Mouse (Mus musculus) stomach, postnatal 0 days (tissue): ENCODE results near the gene Tgfb3. TPM values are rescaled to one million over a fixed set of nuclear protein-coding genes. Genes with fewer than 3 reads are reported as not detected.
A peak's percentile ranks its signal among the peaks of the same experiment; 100 is the strongest.

Experiments used
- ATAC-seq: fragments of 200-750 bp; cut with Nextera tagmentation; 2 replicates; pipeline ENCODE4 v1.8.0; 2017; ENCODE audit not compliant: low FRiP score, low TSS enrichment
- DNase-seq: peaks from one replicate; pipeline ENCODE4 v3.0.0-alpha.2; 2016; ENCODE audit warnings: low spot score
- H3K27ac ChIP-seq: fragments of 300-500 bp; sonication (generic); replicated peaks from 2 replicates; pipeline ENCODE4 v1.5.1; 2014; ENCODE audit warnings: mild to moderate bottlenecking, control low read depth
- H3K27me3 ChIP-seq: fragments of 300-500 bp; sonication (generic); 2 replicates; pipeline ENCODE4 v1.6.1; 2014; ENCODE audit warnings: low read length; ENCODE audit not compliant: control insufficient read depth, insufficient read depth
- H3K36me3 ChIP-seq: fragments of 300-500 bp; sonication (generic); 2 replicates; pipeline ENCODE4 v1.6.1; 2014; ENCODE audit warnings: low read length, mixed read lengths; ENCODE audit not compliant: control insufficient read depth, insufficient read depth
- H3K4me1 ChIP-seq: fragments of 300-500 bp; sonication (generic); replicated peaks from 2 replicates; pipeline ENCODE4 v1.6.1; 2014; ENCODE audit warnings: antibody characterized with exemption; ENCODE audit not compliant: control insufficient read depth, insufficient read depth
- H3K4me2 ChIP-seq: fragments of 300-500 bp; sonication (generic); replicated peaks from 2 replicates; pipeline ENCODE4 v1.6.1; 2014; ENCODE audit warnings: low read depth, mild to moderate bottlenecking, control low read depth, moderate library complexity
- H3K4me3 ChIP-seq: fragments of 300-500 bp; sonication (generic); 2 replicates; pipeline ENCODE4 v1.5.1; 2014; ENCODE audit warnings: low read depth, low read length, control low read depth
- H3K9ac ChIP-seq: fragments of 300-500 bp; sonication (generic); 2 replicates; pipeline ENCODE4 v1.6.1; 2014; ENCODE audit warnings: mild to moderate bottlenecking, low read length, control low read depth, mixed read lengths
- H3K9me3 ChIP-seq: fragments of 300-500 bp; sonication (generic); 2 replicates; pipeline ENCODE4 v1.6.1; 2016; ENCODE audit warnings: low read length; ENCODE audit not compliant: control insufficient read depth
- CTCF ChIP-seq: IDR thresholded peaks from 2 replicates; pipeline ENCODE4 v1.5.1; 2016; ENCODE audit warnings: antibody characterized with exemption, low read depth, mild to moderate bottlenecking, moderate library complexity
- EP300 ChIP-seq: optimal IDR thresholded peaks from 2 replicates; pipeline ENCODE3; 2016; ENCODE audit warnings: antibody characterized with exemption
- WGBS: fragments of 180-500 bp; shearing (Covaris S2); extraction: QIAGEN DNeasy Blood & Tissue Kit; methylation state at CpG from one replicate; pipeline ENCODE4 v1.1.7; 2014; 5-methylcytosine and 5-hydroxymethylcytosine counted together
- polyA plus RNA-seq: library from polyadenylated mRNA; unstranded; fragments of >200 nt; fragmentation: Nextera tagmentation; extraction: Ambion mirVana; gene quantifications from 2 replicates; pipeline ENCODE4 v1.2.1, GENCODE M21; 2015

Tgfb3 gene
- polyA plus RNA-seq, 1 experiment from 2014 or later, result 9.4 TPM

DNA sequence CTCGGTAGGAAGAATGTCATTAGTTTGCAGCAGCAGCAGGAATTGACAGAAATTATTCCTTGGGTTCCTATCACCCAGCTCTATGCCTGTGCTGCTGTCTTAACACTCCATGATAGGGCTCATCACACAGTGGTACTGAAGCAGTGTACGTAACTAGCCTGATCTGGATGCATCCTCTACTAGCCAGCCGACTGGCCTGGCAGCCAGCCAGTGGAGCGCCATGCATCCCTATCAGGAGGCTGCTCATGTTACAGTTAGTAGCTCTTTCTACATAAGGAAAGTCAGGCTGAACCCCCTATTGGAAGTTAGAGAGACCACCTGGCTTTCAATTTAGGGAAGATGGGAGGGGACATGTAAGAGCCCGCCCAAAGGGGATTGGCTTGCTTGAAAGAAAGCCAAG, 51.8 kb downstream of the Tgfb3 start:
- Histone ChIP-seq H3K36me3 (no peaks in the 10 kb centered on the region), H3K27me3 (no peaks in the 10 kb centered on the region), H3K9ac (no peak overlapping the region), H3K4me3 (no peak overlapping the region), H3K4me2 (no peak overlapping the region), H3K4me1 (peaks cover 3% of the 10 kb centered on the region; the same call in 1 of the 2 replicates), H3K27ac (no peak overlapping the region), H3K9me3 (no peaks in the 10 kb centered on the region)
- 69% methylated on average over 5 of the region's 5 CpGs for WGBS
- TF ChIP-seq EP300, result no peak
- TF ChIP-seq CTCF, result no peak
- DNase-seq (no peak), ATAC-seq (no peak)

DNA sequence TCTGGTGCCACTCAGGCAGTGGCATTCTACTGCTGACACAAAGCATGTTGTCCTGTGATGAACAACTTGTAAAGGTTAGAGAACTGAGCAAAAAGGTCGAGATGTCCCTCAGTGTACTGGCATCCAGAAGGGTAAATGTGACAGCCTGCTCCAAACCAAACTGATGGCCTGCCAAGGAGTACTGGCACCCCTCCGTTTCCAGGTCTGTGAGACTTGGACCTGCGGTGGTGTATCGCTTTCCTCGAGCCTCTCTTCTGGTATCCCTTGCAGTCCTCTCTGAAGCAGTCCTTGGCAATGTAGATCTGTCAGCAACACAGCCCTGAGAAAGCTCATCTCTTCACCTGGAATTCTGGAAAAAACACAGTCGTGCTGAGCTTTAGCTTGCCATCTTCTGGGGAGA, 53.4 kb downstream of the Tgfb3 start:
- ATAC-seq (no peak), DNase-seq (no peak)

DNA sequence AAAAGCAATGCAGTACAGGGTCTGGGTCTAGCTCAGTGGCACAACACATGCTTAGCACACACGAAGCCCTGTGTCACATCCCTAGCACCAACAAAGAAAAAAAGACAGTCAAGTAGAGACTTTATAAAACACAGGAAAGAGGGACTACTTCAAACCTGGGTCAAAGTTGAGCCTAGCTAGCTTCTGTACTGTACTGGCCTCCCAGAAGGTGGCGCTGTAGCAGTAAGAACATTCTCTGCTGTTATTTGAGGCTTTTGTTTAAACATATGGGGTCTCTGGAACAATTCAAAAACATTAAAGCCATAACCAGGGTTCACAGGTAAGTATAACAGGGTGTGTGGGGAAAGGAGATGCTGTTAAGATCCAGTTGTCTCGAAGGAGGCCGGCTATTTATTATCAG, 54.4 kb downstream of the Tgfb3 start:
- no peak overlapping the region for H3K4me3 ChIP-seq
- no peaks in the 10 kb centered on the region for H3K36me3 ChIP-seq
- WGBS, result 75% methylated on average over 4 of the region's 4 CpGs
- TF ChIP-seq CTCF, result peak; percentile 76
- no peak for TF ChIP-seq EP300
- no peak overlapping the region for H3K9ac ChIP-seq
- peak; percentile 42 for DNase-seq
- H3K27ac ChIP-seq, result no peak overlapping the region
- peaks cover 3% of the 10 kb centered on the region; the same call in 1 of the 2 replicates for H3K4me1 ChIP-seq
- no peaks in the 10 kb centered on the region for H3K9me3 ChIP-seq
- no peak overlapping the region for H3K4me2 ChIP-seq
- H3K27me3 ChIP-seq, result no peaks in the 10 kb centered on the region
- ATAC-seq, result no peak

More for the DNA sequence above, 53.4 kb downstream of the Tgfb3 start:
- 88% methylated on average over 6 of the region's 6 CpGs for WGBS
- Histone ChIP-seq H3K4me3 (no peak overlapping the region), H3K9me3 (no peaks in the 10 kb centered on the region), H3K4me1 (peaks cover 3% of the 10 kb centered on the region; the same call in 1 of the 2 replicates), H3K4me2 (no peak overlapping the region), H3K9ac (no peak overlapping the region), H3K27me3 (no peaks in the 10 kb centered on the region), H3K27ac (no peak overlapping the region), H3K36me3 (no peaks in the 10 kb centered on the region)
- no peak for TF ChIP-seq CTCF
- TF ChIP-seq EP300, result no peak

GRCm38 (mm10) chr12:86023081-86023871, 55.6 kb downstream of the Tgfb3 start:
- H3K9ac ChIP-seq, result no peak overlapping the region
- no peak overlapping the region for H3K4me2 ChIP-seq
- H3K27me3 ChIP-seq, result no peaks in the 10 kb centered on the region
- no peaks in the 10 kb centered on the region for H3K36me3 ChIP-seq
- no peak for DNase-seq
- H3K9me3 ChIP-seq, result no peaks in the 10 kb centered on the region
- TF ChIP-seq CTCF, result no peak
- no peak for TF ChIP-seq EP300
- ATAC-seq, result no peak; the same call in 1 of the 2 replicates
- WGBS, result 72% methylated on average over 4 of the region's 4 CpGs
- no peak overlapping the region for H3K4me3 ChIP-seq
- H3K4me1 ChIP-seq, result peaks cover 3% of the 10 kb centered on the region; the same call in 1 of the 2 replicates
- no peak overlapping the region for H3K27ac ChIP-seq

- no peak overlapping the region for H3K4me3 ChIP-seq
- DNase-seq (no peak), ATAC-seq (no peak)
- WGBS, result 63% methylated on average over 9 of the region's 9 CpGs
- H3K9me3 ChIP-seq, result no peaks in the 10 kb centered on the region
- no peak overlapping the region for H3K4me2 ChIP-seq
- no peaks in the 10 kb centered on the region for H3K27me3 ChIP-seq
- peaks cover 3% of the 10 kb centered on the region; the same call in 1 of the 2 replicates for H3K4me1 ChIP-seq
- no peaks in the 10 kb centered on the region for H3K36me3 ChIP-seq
- H3K9ac ChIP-seq, result no peak overlapping the region
- H3K27ac ChIP-seq, result no peak overlapping the region
- TF ChIP-seq CTCF (no peak), EP300 (no peak)
Measured at GRCm38 (mm10) chr12:86022282-86022984, 56.4 kb downstream of the Tgfb3 start.

- Histone ChIP-seq H3K4me3 (no peak overlapping the region), H3K9ac (no peak overlapping the region), H3K27ac (no peak overlapping the region), H3K4me1 (peaks cover 3% of the 10 kb centered on the region; the same call in 1 of the 2 replicates), H3K9me3 (no peaks in the 10 kb centered on the region), H3K36me3 (no peaks in the 10 kb centered on the region), H3K27me3 (no peaks in the 10 kb centered on the region), H3K4me2 (no peak overlapping the region)
- TF ChIP-seq EP300, result no peak
- no peak for TF ChIP-seq CTCF
- DNase-seq (no peak), ATAC-seq (no peak)
- WGBS, result 84% methylated on average over 6 of the region's 6 CpGs
Measured at GRCm38 (mm10) chr12:86021583-86021982, 57.3 kb downstream of the Tgfb3 start.
